Mouse (Mus musculus) kidney, postnatal 4 days (tissue): ENCODE data around the gene Tmbim1.

Source experiments
- DNase-seq, 2 experiments: peaks; one replicate each; pipeline ENCODE4 v3.0.0; 2021; ENCODE audit warnings: mixed read lengths in 2 of 2

The Tmbim1 gene

GRCm38 (mm10) chr1:74294733-74295455, 10.5 kb downstream of the Tmbim1 start:
- DNase-seq, result peak in 1 of 2 experiments; percentile 10

- DNase-seq, result no peak
These were observed 11.3 kb downstream of the Tmbim1 start for GRCm38 (mm10) chr1:74294090-74294643.

- DNase-seq, result peak; percentile 28 to 39
These were observed 12.0 kb downstream of the Tmbim1 start for GRCm38 (mm10) chr1:74293306-74293960.

GRCm38 (mm10) chr1:74292331-74293020, 12.9 kb downstream of the Tmbim1 start:
- DNase-seq, result peak in 1 of 2 experiments; percentile 1

GRCm38 (mm10) chr1:74290141-74290540, 15.3 kb downstream of the Tmbim1 start:
- DNase-seq, result peak in 1 of 2 experiments; percentile 37

- DNase-seq, result no peak
These were observed 15.7 kb downstream of the Tmbim1 start for GRCm38 (mm10) chr1:74289740-74290139.

- no peak for DNase-seq
These were observed 16.2 kb downstream of the Tmbim1 start for GRCm38 (mm10) chr1:74289248-74289647.

- no peak for DNase-seq
These were observed 17.1 kb downstream of the Tmbim1 start for GRCm38 (mm10) chr1:74288327-74288726.

GRCm38 (mm10) chr1:74286869-74287607, 18.4 kb downstream of the Tmbim1 start:
- peak in 1 of 2 experiments; percentile 33 for DNase-seq

GRCm38 (mm10) chr1:74285212-74286010, 20.0 kb downstream of the Tmbim1 start:
- no peak for DNase-seq

- peak; percentile 99 to 100 for DNase-seq
These were observed 20.8 kb downstream of the Tmbim1 start, which contains the start of the genes Aamp and Pnkd for GRCm38 (mm10) chr1:74284543-74285160. Gene Aamp, minus strand, starts transcription at chr1:74284738. Gene Pnkd, plus strand, starts transcription at chr1:74284930.

GRCm38 (mm10) chr1:74283686-74284463, 21.5 kb downstream of the Tmbim1 start:
- peak; percentile 75 to 83 for DNase-seq

GRCm38 (mm10) chr1:74282896-74283625, 22.4 kb downstream of the Tmbim1 start:
- DNase-seq, result no peak

GRCm38 (mm10) chr1:74281886-74282285, 23.5 kb downstream of the Tmbim1 start:
- no peak for DNase-seq

GRCm38 (mm10) chr1:74281372-74281771, 24.1 kb downstream of the Tmbim1 start:
- no peak for DNase-seq

- no peak for DNase-seq
These were observed 24.7 kb downstream of the Tmbim1 start for GRCm38 (mm10) chr1:74280591-74281325.

GRCm38 (mm10) chr1:74278988-74279387, 26.4 kb downstream of the Tmbim1 start:
- DNase-seq, result no peak

GRCm38 (mm10) chr1:74278538-74278937, 26.9 kb downstream of the Tmbim1 start, which contains the start of gene Gpbar1:
Gene Gpbar1, plus strand, starts transcription at chr1:74278550.
- no peak for DNase-seq
